Mouse (Mus musculus): Measurements from ENCODE around the gene Cd44.

Cd44 gene

GRCm38 (mm10) chr2:102867396-102868088, 33.9 kb downstream of the Cd44 start:
- no peak for DNase-seq

- peak; percentile 53 for DNase-seq
Observed at GRCm38 (mm10) chr2:102866594-102866993, 34.9 kb downstream of the Cd44 start.

GRCm38 (mm10) chr2:102865354-102865752, 36.1 kb downstream of the Cd44 start:
- no peak for DNase-seq

GRCm38 (mm10) chr2:102864695-102865353, 36.6 kb downstream of the Cd44 start:
- no peak for DNase-seq

GRCm38 (mm10) chr2:102864036-102864435, 37.4 kb downstream of the Cd44 start:
- peak; percentile 51 for DNase-seq

DNA sequence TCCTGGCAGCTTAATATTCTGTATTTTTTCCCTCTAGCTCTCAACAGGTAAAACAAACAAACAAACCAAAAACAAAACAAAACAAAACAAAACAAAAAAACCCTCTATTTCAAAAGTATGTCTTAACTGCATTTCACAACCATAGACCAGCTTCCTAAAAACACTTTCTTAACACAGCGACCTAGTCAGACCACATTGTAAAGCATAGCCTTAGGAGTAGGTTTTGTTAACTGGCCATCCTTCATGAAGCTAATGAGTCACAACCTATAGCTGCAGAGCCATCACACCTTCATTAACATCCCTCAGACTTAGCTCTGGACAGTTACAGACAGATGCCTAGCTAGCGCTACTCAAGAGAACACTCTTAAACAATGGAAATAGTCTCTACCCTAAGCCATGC, 37.9 kb downstream of the Cd44 start:
- DNase-seq, result no peak

DNA sequence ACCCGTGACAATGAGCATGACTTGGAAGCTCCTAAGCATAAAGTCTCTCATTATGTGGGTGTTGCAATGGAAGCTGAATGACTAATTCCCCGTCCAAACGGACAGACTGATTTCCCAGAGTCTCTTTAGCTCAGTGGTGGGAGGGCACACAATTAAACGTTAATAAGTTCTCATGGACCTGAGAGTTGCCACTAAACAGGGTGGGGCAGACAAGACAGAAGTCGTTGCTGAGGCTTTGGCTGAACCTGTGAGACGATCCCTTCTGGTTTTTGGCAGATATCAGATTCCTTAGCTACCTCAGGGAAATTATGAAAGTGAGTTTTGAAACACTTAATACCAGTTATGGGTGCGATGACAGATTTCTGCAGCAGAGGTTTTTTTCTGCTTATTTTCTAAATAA, 38.8 kb downstream of the Cd44 start:
- DNase-seq, result no peak

GRCm38 (mm10) chr2:102858271-102858670, 43.2 kb downstream of the Cd44 start:
- peak; percentile 83 for DNase-seq

DNA sequence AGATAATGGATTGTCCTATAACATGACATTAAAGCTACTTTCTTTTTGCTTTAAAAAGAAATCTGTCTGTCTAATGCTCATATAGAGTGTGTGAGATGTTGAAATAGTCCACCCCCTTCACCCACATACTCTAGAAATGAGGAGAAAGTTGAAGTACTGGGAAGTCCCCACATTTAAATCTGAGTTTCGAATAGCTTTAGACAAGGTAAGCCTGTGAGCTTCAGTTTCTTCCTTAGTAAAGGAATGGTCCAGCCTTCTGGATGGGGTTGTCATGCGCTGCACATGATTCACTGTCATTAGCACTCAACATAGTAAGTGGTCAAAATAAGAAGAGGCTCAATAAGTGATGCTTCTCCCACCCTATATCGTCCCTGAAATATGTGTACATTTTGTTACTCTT, 48.2 kb downstream of the Cd44 start:
- DNase-seq, result no peak

- no peak for DNase-seq
Observed at GRCm38 (mm10) chr2:102851936-102852477, 49.5 kb downstream of the Cd44 start.

DNA sequence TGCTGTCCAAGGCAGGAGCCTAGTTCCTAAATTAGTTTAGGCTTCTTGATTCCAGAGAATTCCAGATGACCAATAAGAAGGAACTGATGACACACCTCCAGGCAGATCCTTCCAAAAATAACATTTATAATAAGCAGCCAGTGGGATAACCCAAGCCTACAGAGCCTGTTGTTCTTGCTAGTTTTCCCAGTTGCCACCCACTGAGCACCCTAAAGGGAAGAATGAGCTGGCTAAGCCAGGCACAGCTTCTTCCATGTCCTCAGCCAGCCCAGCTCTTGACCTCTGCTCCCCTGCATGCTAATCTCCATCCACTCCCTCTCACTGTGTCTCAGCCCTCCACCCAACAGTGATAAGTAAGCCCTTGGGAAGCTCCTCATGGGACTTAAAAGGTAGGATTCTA, 51.4 kb downstream of the Cd44 start:
- DNase-seq, result peak; percentile 16

DNA sequence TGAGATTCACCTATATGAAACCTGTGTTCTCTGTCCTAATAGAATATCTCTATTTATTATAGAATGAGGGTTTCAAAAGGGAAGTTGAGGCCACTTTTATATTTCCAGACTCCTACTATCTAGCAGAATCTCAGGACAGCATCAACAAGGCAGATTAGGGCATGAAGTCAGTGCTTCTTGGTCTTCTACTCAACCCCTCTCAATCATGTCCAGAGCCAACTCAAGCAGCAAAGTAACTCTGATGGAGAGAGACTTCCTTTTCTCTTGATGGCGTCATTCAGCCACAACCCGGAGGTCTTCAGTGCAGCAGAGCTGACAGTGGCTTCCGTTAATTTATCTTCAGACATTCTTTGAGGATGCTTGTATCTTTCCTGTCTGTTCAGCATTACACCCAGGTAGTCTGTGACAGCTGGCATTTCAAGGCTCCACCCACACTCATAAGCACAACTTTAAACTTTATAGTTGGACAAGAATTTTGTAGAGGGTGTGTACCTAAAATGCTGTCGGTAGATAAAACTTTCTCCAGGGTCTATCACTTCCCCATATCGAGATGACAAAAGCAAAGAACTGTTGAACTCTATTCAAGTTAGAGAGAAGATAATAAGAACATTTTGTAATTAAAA, 52.5 kb downstream of the Cd44 start:
- no peak for DNase-seq

DNA sequence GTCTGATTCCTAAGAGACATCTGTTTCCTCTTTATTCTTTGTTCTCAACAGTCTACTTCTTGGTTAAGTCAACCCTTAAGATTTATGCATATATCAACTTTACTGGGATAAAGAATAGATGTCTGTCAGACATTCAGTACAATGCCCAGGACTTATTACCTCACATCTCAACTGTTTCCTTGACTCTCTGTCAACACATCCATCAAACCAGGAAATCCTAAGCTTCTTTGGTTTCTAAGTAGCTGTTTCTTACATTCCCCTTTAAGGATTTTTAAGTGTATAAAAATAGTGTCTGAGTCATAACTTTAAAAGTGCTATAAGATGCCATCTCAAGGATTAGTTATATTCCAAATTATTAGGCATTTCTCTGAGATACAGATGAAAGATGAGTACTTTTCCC, 60.2 kb downstream of the Cd44 start:
- no peak for DNase-seq

- DNase-seq, result peak; percentile 14
Observed at GRCm38 (mm10) chr2:102838179-102838578, 63.3 kb downstream of the Cd44 start.

- DNase-seq, result no peak
Observed at GRCm38 (mm10) chr2:102831547-102831946, 69.9 kb downstream of the Cd44 start.

- DNase-seq, result no peak
Observed at GRCm38 (mm10) chr2:102829201-102829600, 72.3 kb downstream of the Cd44 start.

DNA sequence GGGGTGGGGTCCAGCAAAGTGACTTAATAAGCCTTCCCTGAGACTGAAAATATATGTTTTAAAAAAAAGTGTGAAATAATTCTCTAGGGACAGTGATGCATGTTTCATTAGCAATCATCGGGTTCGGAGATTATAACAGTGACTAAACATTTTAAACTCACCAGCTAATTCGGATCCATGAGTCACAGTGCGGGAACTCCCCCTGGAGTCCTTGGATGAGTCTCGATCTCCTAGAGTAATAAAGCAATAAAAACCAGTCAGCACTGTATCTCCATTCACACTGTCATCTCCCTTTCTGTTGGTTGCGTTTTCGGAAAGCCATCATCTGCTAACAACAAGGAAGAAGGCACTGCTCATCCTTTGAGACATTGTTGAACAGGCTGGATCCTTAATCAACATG, 73.1 kb downstream of the Cd44 start:
- DNase-seq, result no peak

DNA sequence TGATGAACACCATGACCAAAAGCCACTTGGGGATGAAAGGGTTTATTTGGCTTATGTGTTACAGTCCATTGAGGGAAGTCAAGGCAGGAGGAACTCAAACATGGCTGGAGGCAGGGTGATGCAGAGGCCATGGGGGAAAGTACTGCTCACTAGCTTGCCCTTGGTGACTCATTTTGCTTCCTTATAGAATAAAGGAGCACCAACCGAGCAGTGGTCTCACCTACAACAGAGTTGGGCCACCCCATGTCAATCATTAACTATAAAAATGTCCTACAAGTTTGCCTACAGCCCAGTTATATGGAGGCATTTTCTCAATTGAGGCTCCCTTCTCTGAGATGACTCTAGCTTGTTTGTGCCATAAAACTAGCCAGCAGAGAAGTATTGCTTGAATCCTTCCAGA, 73.6 kb downstream of the Cd44 start:
- DNase-seq, result no peak

DNA sequence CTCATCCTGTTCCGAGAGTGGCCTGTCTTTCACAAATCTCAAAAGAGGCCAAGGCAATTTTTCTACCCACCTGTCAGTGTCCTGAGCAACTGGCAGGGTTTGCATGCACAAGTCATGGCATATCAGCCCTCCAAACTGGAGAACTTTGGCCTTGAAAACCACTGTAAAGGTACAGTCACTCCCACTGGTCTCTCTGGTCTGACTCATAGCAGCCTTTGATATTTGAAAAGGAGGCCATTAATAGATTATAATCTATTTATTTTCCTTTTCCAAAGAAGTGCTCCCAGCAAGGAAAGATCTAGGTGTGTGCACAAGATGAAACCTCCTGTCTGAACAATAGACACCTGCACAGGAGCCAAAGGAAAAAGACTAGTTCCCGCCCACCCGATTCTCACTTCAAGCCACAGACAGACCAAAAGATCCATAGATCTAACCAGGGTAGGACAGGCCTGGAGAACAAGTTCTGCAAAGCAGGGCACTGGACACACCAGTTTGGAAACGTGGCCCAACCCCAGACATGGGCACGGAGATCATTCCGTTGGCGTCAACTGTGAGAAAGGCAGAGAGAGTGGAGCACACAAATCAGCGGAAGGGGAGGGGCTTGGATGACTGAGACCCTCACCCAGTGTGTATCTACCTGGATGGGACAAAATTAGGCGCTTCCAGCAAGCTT, 75.4 kb downstream of the Cd44 start:
- no peak for DNase-seq

GRCm38 (mm10) chr2:102822036-102822435, 79.4 kb downstream of the Cd44 start:
- no peak for DNase-seq

- no peak for DNase-seq
Observed at GRCm38 (mm10) chr2:102820790-102821189, 80.7 kb downstream of the Cd44 start.

DNA sequence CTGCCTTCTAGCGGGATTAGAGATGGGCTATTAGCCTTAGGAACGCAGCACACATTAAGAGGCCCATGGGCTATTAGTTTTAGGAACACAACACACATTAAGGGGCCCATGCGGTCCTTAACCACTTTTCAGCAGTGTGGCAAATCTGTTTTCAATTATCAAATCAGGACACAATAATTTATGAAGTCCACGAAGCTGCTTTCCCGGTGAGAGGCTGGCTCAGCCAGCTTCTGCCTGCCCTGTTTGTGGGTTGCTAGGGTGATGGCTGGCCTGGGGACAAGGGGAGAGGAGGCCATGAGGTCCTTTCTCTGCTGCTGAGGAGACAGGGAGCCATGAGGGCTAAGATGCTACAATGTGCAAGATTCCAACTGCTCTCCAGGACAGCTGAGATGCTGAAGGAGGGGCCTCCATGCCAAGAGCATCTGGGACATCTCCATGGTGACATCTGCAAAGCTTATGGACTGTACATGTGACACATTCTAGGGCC, 81.2 kb downstream of the Cd44 start:
- peak; percentile 80 for DNase-seq

- no peak for DNase-seq
Observed at GRCm38 (mm10) chr2:102815289-102815809, 86.1 kb downstream of the Cd44 start.

Measured in retina, postnatal 1 day (tissue).